Mouse (Mus musculus) neural tube, embryonic 11.5 days (tissue): ENCODE data around the gene Gtf2h1. TPM values are rescaled to one million over a fixed set of nuclear protein-coding genes. Genes with fewer than 3 reads are reported as not detected.

Source experiments
- ATAC-seq: fragments of 200-750 bp; cut with Nextera tagmentation; 2 replicates; pipeline ENCODE4 v1.8.0; 2017; ENCODE audit warnings: moderate number of reproducible peaks, mild to moderate bottlenecking, moderate TSS enrichment, moderate library complexity; ENCODE audit not compliant: insufficient read depth, low FRiP score, low TSS enrichment
- DNase-seq: peaks from one replicate; pipeline ENCODE4 v3.0.0-alpha.2; 2015; ENCODE audit warnings: low spot score
- H3K27ac ChIP-seq: fragments of 300-500 bp; sonication (generic); 2 replicates; pipeline ENCODE4 v1.5.1; 2014; ENCODE audit warnings: low read depth, mild to moderate bottlenecking, low read length
- H3K27me3 ChIP-seq: fragments of 300-500 bp; sonication (generic); 2 replicates; pipeline ENCODE4 v1.6.1; 2014; ENCODE audit warnings: mild to moderate bottlenecking, low read length, mixed read lengths; ENCODE audit not compliant: control insufficient read depth, insufficient read depth
- H3K36me3 ChIP-seq: fragments of 300-500 bp; sonication (generic); 2 replicates; pipeline ENCODE4 v1.6.1; 2014; ENCODE audit warnings: mild to moderate bottlenecking, low read length, moderate library complexity, mixed read lengths; ENCODE audit not compliant: control insufficient read depth, insufficient read depth
- H3K4me1 ChIP-seq: fragments of 300-500 bp; sonication (generic); 2 replicates; pipeline ENCODE4 v1.6.1; 2014; ENCODE audit warnings: low read length, mixed read lengths; ENCODE audit not compliant: control insufficient read depth, insufficient read depth
- H3K4me2 ChIP-seq: fragments of 300-500 bp; sonication (generic); 2 replicates; pipeline ENCODE4 v1.6.1; 2014; ENCODE audit warnings: low read depth, mild to moderate bottlenecking, moderate library complexity
- H3K4me3 ChIP-seq: fragments of 300-500 bp; sonication (generic); 2 replicates; pipeline ENCODE4 v1.5.1; 2014; ENCODE audit warnings: low read depth, low read length
- H3K9ac ChIP-seq: fragments of 300-500 bp; sonication (generic); 2 replicates; pipeline ENCODE4 v1.6.1; 2014; ENCODE audit warnings: mild to moderate bottlenecking, low read length
- H3K9me3 ChIP-seq: fragments of 300-500 bp; sonication (generic); 2 replicates; pipeline ENCODE4 v1.6.1; 2016; ENCODE audit warnings: low read length; ENCODE audit not compliant: control insufficient read depth
- WGBS: fragments of 180-500 bp; shearing (Covaris S2); extraction: QIAGEN DNeasy Blood & Tissue Kit; methylation state at CpG from one replicate; pipeline ENCODE4 v1.1.7; 2014; 5-methylcytosine and 5-hydroxymethylcytosine counted together
- polyA plus RNA-seq: library from polyadenylated mRNA; unstranded; fragments of >200 nt; fragmentation: Nextera tagmentation; extraction: Ambion mirVana; gene quantifications from 2 replicates; pipeline ENCODE4 v1.2.1, GENCODE M21; 2014

Gene Gtf2h1
- polyA plus RNA-seq, 1 experiment from 2014 or later: 55.0 TPM

- WGBS: 93% methylated on average over 7 of the region's 7 CpGs
- Histone ChIP-seq H3K36me3 (peaks cover 14% of the 10 kb centered on the region), H3K4me3 (no peak overlapping the region), H3K4me2 (no peak overlapping the region), H3K27ac (no peak overlapping the region), H3K4me1 (no peaks in the 10 kb centered on the region), H3K27me3 (no peaks in the 10 kb centered on the region), H3K9me3 (no peaks in the 10 kb centered on the region), H3K9ac (no peak overlapping the region)
- no peak for DNase-seq
- ATAC-seq: no peak
Observed at GRCm38 (mm10) chr7:46768451-46768850, 27.5 kb upstream of the Gtf2h1 start.

- peaks cover 17% of the 10 kb centered on the region for H3K36me3 ChIP-seq
- no peaks in the 10 kb centered on the region for H3K27me3 ChIP-seq
- WGBS: 61% methylated on average over 4 of the region's 4 CpGs
- H3K4me2 ChIP-seq: no peak overlapping the region
- H3K4me1 ChIP-seq: no peaks in the 10 kb centered on the region
- H3K9me3 ChIP-seq: no peaks in the 10 kb centered on the region
- no peak overlapping the region for H3K27ac ChIP-seq
- peak; percentile 77 for DNase-seq
- no peak for ATAC-seq
- no peak overlapping the region for H3K4me3 ChIP-seq
- no peak overlapping the region for H3K9ac ChIP-seq
Observed at GRCm38 (mm10) chr7:46770706-46771105, 25.2 kb upstream of the Gtf2h1 start.

- Histone ChIP-seq H3K36me3 (0 out of 2 replicates have a peak, but pooled peaks cover 3% of the 10 kb centered on the region), H3K9ac (no peak overlapping the region), H3K4me3 (no peak overlapping the region), H3K27ac (no peak overlapping the region), H3K4me2 (no peak overlapping the region), H3K27me3 (no peaks in the 10 kb centered on the region), H3K9me3 (no peaks in the 10 kb centered on the region), H3K4me1 (no peaks in the 10 kb centered on the region; the same call in 1 of the 2 replicates)
- WGBS: 94% methylated on average over 5 of the region's 5 CpGs
- ATAC-seq (no peak), DNase-seq (no peak)
Observed at GRCm38 (mm10) chr7:46789177-46789849, 6.6 kb upstream of the Gtf2h1 start.

GRCm38 (mm10) chr7:46793871-46794270, 2.0 kb upstream of the Gtf2h1 start:
- DNase-seq (no peak), ATAC-seq (no peak)
- H3K27me3 ChIP-seq: no peaks in the 10 kb centered on the region
- H3K4me1 ChIP-seq: peaks cover 8% of the 10 kb centered on the region
- H3K9ac ChIP-seq: no peak overlapping the region
- H3K27ac ChIP-seq: no peak overlapping the region
- no peaks in the 10 kb centered on the region for H3K9me3 ChIP-seq
- H3K4me2 ChIP-seq: no peak overlapping the region
- 87% methylated on average over 4 of the region's 4 CpGs for WGBS
- no peak overlapping the region; the same call in 1 of the 2 replicates for H3K4me3 ChIP-seq
- no peaks in the 10 kb centered on the region for H3K36me3 ChIP-seq

- ATAC-seq (no peak), DNase-seq (no peak)
- Histone ChIP-seq H3K27me3 (no peaks in the 10 kb centered on the region), H3K9me3 (no peaks in the 10 kb centered on the region), H3K4me3 (peak overlapping the region; percentile 90), H3K4me2 (peak overlapping the region; percentile 78), H3K36me3 (no peaks in the 10 kb centered on the region), H3K27ac (no peak overlapping the region), H3K9ac (peak overlapping the region; percentile 85), H3K4me1 (peaks cover 8% of the 10 kb centered on the region)
- under 1% methylated on average over 31 of the region's 31 CpGs for WGBS
Observed at GRCm38 (mm10) chr7:46796206-46796679, 340 bp downstream of the Gtf2h1 start.

- Histone ChIP-seq H3K9ac (no peak overlapping the region; the same call in 1 of the 2 replicates), H3K4me2 (peak overlapping the region; percentile 78), H3K9me3 (no peaks in the 10 kb centered on the region), H3K4me3 (peak overlapping the region; percentile 90), H3K4me1 (peaks cover 8% of the 10 kb centered on the region), H3K36me3 (no peaks in the 10 kb centered on the region), H3K27me3 (no peaks in the 10 kb centered on the region), H3K27ac (no peak overlapping the region)
- no peak for ATAC-seq
- DNase-seq: no peak
- 60% methylated on average over 6 of the region's 6 CpGs for WGBS
Observed at GRCm38 (mm10) chr7:46796779-46797178, 876 bp downstream of the Gtf2h1 start.

- Histone ChIP-seq H3K4me1 (no peaks in the 10 kb centered on the region), H3K9me3 (no peaks in the 10 kb centered on the region), H3K27ac (no peak overlapping the region), H3K36me3 (peaks cover 14% of the 10 kb centered on the region), H3K4me2 (no peak overlapping the region), H3K9ac (no peak overlapping the region), H3K4me3 (no peak overlapping the region), H3K27me3 (no peaks in the 10 kb centered on the region)
- no peak for DNase-seq
- ATAC-seq: no peak
- WGBS: 95% methylated on average over 6 of the region's 6 CpGs
Observed at GRCm38 (mm10) chr7:46810325-46810724, 14.4 kb downstream of the Gtf2h1 start.

- WGBS: 93% methylated on average over 4 of the region's 4 CpGs
- Histone ChIP-seq H3K9me3 (no peaks in the 10 kb centered on the region), H3K4me2 (no peak overlapping the region), H3K27ac (no peak overlapping the region), H3K4me1 (no peaks in the 10 kb centered on the region), H3K4me3 (no peak overlapping the region), H3K27me3 (no peaks in the 10 kb centered on the region), H3K36me3 (peaks cover 17% of the 10 kb centered on the region), H3K9ac (no peak overlapping the region)
- ATAC-seq (no peak), DNase-seq (no peak)
Observed at GRCm38 (mm10) chr7:46814012-46814411, 18.1 kb downstream of the Gtf2h1 start.
